Mouse (Mus musculus) lung, adult 2 months (tissue): ENCODE measurements at regions not wholly inside any gene's neighbourhood (a gene's known extent, or its start where the extent isn't known, plus 50 kb on each side); places are given as distances from the start of the nearest gene placed in this dataset.

Experiments used
- CTCF ChIP-seq: fragments of 200-500 bp; IDR thresholded peaks from 2 replicates; pipeline ENCODE4 v1.5.1; 2011; ENCODE audit warnings: mild to moderate bottlenecking, low read length, control low read depth; ENCODE audit not compliant: insufficient read depth
- POLR2A ChIP-seq: fragments of 200-500 bp; IDR thresholded peaks from 2 replicates; pipeline ENCODE4 v1.6.1; 2011; ENCODE audit warnings: low read depth, mild to moderate bottlenecking, control low read depth, low read length, borderline replicate concordance; ENCODE audit errors: extremely low read depth

DNA sequence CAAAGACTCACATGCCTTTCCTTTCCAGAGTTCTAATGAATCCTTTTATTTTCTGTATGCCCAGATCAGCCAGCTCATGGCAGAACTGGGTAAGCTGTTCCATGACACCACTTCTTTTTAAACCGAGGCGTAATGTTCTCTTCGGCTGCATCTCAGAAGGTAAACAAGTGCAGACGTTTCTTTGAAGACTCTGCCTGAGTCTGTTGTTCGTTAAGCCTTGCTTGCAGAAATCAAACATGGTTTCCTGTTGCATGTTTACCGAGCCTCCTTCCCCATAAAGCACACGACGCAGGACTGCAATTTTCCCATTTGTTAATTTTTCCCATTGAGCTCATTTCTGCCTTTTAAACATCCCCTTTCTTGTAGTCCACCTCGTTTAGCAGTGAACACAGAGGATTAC, 106.6 kb upstream of the Arglu1 start:
- TF ChIP-seq CTCF, result no peak
- TF ChIP-seq POLR2A, result no peak
